Mouse (Mus musculus) liver (tissue): ENCODE data around the gene Zfp213.
"Not testable (repeated sequence)": the region's sequence is repeated elsewhere in the genome, so short reads cannot be mapped to it uniquely, and the experiment has no call there.

Experiments
- DNase-seq: peaks from one replicate; pipeline ENCODE4 v3.0.0-alpha.2; 2020; ENCODE audit warnings: mixed read lengths

Gene Zfp213

DNA sequence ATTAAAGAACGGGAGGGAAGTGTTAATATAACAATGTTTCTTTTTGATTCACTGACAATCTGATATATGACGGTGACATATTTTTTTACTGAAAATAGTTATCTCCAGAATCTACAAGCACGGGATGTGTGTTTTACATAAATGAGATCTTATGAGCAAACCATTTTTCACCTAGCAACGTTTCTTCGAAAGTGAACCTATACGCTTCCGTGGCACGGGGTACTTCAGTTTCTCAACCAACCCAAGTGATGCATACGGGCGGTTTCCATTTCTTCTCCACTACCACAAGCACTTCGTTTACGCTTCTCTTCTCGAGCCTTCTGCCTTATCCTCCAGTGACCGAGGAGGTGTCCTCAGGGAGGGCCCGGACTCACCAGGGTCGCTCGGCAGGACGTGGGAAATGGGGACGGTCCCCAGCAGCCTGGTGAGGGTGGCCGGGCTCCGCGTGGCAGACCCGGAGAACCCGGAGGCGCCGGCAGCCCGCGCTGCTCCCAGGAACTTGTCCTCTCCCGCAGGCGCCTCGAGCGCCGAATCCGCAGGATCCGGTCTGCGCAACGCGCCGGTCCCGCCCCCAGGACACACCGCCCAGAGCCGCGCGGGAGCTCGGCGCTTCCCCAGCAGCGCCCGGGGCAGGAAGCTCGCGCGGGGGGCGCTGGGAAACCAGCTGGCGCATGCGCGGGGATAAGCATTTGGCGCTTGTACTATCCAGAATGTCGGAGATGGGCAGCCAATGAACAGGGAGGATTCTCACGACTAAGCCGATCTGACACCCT, at the start of gene Zfp213:
Zfp213 (minus strand) TSS at position 644 of the 773 bp plus-strand sequence.
- DNase-seq, result peak; percentile 97

DNA sequence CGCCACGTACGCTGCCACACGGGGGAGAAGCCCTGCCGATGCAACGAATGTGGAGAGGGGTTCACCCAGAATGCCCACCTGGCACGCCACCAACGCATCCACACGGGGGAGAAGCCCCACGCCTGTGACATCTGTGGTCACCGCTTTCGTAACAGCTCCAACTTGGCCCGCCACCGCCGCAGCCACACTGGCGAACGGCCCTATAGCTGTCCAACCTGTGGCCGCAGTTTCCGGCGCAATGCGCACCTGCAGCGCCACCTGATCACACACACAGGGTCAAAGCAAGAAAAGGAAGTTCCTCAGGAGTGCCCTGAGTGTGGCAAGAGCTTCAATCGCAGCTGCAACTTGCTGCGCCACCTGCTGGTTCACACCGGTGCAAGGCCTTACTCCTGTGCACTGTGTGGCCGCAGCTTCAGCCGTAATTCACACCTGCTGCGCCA, 46.3 kb upstream of the Zfp213 start:
- DNase-seq, result peak; percentile 56

GRCm38 (mm10) chr17:23609612-23610011, 45.6 kb upstream of the Zfp213 start:
- no peak for DNase-seq

DNA sequence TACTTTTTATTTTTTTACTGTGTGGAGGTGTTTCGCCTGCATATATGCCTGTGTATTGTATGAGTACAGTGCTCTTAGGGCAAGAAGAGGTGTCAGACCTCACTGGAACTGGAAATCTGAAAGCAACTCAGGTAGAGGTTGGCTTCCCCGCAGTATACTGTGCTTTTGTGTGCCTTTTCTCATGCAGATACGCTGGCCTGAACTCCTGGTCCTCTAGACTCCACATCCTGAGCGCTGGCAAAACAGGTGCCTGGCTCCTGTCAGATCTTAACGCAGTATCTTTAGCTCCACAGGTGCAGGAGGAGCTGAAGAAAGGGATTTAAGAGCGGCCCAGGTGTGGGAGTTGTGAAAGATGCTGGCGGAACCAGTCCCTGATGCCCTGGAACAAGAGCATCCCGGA, 41.2 kb upstream of the Zfp213 start:
- DNase-seq, result no peak

- DNase-seq, result no peak
These were observed 40.4 kb upstream of the Zfp213 start for GRCm38 (mm10) chr17:23604394-23604793.

- peak; percentile 26 for DNase-seq
These were observed 39.5 kb upstream of the Zfp213 start for GRCm38 (mm10) chr17:23603542-23603941.

DNA sequence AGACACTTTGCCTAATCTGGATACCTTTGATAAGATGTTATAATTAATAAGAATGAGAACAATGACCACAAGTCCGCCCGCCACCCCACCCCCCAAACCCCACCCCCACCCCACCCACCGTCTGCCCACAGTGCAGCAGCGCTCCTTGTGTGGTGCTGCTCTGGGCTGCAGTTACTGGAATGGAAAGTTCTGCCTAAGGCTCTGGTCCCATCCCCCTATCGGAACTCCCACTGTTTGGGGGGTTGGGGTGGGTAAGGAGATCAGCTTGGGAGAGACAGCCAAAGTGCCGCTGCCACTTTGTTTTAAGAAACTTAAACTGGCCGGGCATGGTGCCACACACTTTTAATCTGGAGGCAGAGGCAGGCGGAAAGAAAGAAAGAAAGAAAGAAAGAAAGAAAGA, 39.0 kb upstream of the Zfp213 start:
- no peak for DNase-seq

GRCm38 (mm10) chr17:23601836-23602585, 38.0 kb upstream of the Zfp213 start:
- DNase-seq, result no peak

GRCm38 (mm10) chr17:23600641-23601622, 36.9 kb upstream of the Zfp213 start, which contains the start of gene Zscan10:
Gene Zscan10 (plus strand): TSS chr17:23600856.
- DNase-seq, result no peak

GRCm38 (mm10) chr17:23599605-23600063, 35.6 kb upstream of the Zfp213 start:
- no peak for DNase-seq

DNA sequence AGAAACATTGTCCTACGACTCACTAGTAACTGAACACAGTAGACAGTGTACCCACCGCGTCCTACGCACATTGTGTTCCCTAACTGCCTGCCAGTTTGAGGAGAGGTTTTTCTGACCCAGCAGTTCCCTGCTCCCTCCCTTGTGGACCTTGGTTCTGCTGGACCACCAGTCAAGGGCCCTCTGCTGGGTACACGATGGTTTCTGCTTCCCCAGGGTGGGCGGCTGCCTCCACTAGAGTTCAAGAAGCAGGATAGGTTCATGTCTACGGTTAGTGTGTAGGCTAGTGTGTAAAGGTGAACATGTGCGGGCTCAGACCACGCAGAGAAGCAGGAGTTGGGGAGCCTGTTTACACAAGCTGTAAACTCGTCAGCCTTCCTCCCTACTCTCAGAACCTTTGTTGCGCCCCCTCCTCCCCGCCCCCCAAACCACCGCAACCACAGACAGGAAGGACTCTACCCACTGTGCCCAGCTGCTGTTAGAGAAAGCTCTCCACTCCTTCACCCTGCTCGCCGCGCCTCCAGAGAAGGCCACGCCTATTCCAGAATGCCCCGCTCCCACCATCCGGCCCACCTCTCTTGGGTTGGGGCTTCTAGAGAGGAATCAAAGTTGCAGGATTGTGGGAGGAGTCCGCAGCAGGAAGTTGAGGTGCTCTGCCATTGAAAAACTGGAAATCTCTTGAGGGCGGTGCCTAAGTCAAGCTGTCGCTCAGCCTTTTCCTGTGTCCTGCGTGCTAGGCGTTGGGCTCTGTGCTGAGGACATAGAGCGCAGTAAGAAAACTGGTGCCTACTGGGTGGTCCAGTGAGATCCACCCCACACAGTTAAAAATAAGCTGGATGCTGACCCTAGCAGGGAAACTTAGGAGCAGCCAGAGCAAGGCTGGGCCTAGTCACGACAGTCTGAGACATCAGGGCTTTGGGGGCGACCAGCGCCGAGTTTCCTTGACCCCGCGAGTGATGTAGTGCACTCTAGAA, 34.8 kb upstream of the Zfp213 start, which contains the start of gene Zfp13:
Zfp13 (minus strand) TSS at position 906 of the 971 bp plus-strand sequence.
- peak; percentile 86 for DNase-seq

GRCm38 (mm10) chr17:23595139-23595538, 31.1 kb upstream of the Zfp213 start:
- DNase-seq, result not testable (repeated sequence)

DNA sequence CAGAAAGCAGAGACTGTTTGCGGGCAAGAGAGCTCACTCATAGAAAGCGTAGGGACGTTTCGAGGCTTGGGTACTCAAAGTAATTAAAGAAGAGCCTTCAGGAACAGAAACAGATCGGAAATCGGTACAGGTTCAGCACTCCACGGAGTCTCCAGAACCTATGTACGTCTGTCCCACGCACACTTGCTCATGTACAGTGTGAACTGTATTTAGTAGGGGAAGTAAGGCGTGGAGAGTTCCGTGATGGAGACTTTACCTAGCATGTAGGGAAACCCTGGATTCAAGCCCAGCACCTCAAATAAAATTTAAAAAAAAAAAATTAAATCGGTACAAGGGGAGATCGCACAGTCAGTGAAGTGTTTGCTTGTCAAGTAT, 28.9 kb upstream of the Zfp213 start:
- no peak for DNase-seq

GRCm38 (mm10) chr17:23592208-23592925, 28.3 kb upstream of the Zfp213 start:
- DNase-seq, result peak; percentile 97

DNA sequence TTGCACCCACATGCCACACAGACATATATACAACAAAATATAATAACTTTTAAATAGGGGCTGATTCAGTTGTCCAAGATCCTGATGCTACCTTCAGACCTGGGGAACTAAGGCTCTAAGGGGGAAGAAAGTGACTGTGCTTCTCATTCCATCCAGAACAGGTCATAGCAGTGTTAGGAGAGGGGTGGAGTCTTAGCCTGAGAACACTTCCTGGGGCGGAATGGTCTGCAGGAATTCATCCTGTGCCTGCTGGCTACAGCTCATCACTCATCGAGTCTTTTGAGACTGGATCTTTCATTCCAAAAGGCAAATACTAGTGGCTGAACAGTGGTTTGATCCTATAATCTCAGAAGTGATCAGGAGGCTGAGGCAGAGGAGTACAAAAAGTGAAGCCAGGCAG, 23.2 kb upstream of the Zfp213 start:
- DNase-seq, result no peak

- no peak for DNase-seq
These were observed 21.9 kb upstream of the Zfp213 start for GRCm38 (mm10) chr17:23585721-23586491.

DNA sequence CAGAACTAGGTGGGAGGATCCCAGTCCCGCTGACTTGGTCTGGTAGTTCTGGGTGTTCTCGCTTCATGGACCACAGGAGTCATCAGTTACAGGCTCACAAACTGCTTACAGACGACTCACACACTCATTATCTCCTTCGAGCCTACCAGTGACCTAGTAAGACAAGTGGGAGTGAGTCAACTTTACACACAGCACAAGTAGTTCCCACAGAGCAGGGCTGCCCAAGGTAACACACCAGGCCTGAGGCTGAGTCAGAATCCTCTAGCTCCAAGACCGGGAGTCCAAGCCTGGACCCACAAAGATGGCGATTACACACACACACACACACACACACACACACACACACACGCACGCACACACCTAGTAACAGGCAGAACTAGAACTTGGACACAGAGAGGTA, 20.7 kb upstream of the Zfp213 start:
- no peak for DNase-seq

GRCm38 (mm10) chr17:23575951-23576552, 12.0 kb upstream of the Zfp213 start:
- DNase-seq, result no peak

GRCm38 (mm10) chr17:23574130-23574529, 10.1 kb upstream of the Zfp213 start:
- no peak for DNase-seq
